Mouse (Mus musculus) cerebellum, adult 8-10 months (tissue): ENCODE data around the gene Nckap5.
"Not testable (repeated sequence)": the region's sequence is repeated elsewhere in the genome, so short reads cannot be mapped to it uniquely, and the experiment has no call there.

ENCODE experiments used
- DNase-seq: peaks from one replicate; pipeline ENCODE4 v3.0.0; 2022

The Nckap5 gene

GRCm38 (mm10) chr1:126830031-126830927 lies at the start of gene Nckap5:
Gene Nckap5 (minus strand): TSS chr1:126830799.
- peak; percentile 19 for DNase-seq

- DNase-seq, result no peak
These were observed 46.9 kb upstream of the Nckap5 start for GRCm38 (mm10) chr1:126877495-126877894.

GRCm38 (mm10) chr1:126868372-126868771 lies 37.8 kb upstream of the Nckap5 start:
- DNase-seq, result no peak

GRCm38 (mm10) chr1:126867912-126868311 lies 37.3 kb upstream of the Nckap5 start:
- no peak for DNase-seq

- peak; percentile 9 for DNase-seq
These were observed 35.0 kb upstream of the Nckap5 start for GRCm38 (mm10) chr1:126865591-126866086.

- no peak for DNase-seq
These were observed 31.2 kb upstream of the Nckap5 start for GRCm38 (mm10) chr1:126861816-126862215.

GRCm38 (mm10) chr1:126860537-126860936 lies 29.9 kb upstream of the Nckap5 start:
- DNase-seq, result no peak

GRCm38 (mm10) chr1:126849481-126849880 lies 18.9 kb upstream of the Nckap5 start:
- no peak for DNase-seq

GRCm38 (mm10) chr1:126846317-126846716 lies 15.7 kb upstream of the Nckap5 start:
- no peak for DNase-seq

- no peak for DNase-seq
These were observed 2.3 kb upstream of the Nckap5 start for GRCm38 (mm10) chr1:126832885-126833284.

GRCm38 (mm10) chr1:126829031-126829430 lies 1.6 kb downstream of the Nckap5 start:
- no peak for DNase-seq

- DNase-seq, result no peak
These were observed 5.8 kb downstream of the Nckap5 start for GRCm38 (mm10) chr1:126824841-126825240.

GRCm38 (mm10) chr1:126822246-126822645 lies 8.4 kb downstream of the Nckap5 start:
- no peak for DNase-seq

- DNase-seq, result no peak
These were observed 13.1 kb downstream of the Nckap5 start for GRCm38 (mm10) chr1:126817381-126818034.

GRCm38 (mm10) chr1:126806994-126807611 lies 23.5 kb downstream of the Nckap5 start:
- no peak for DNase-seq

- DNase-seq, result no peak
These were observed 24.1 kb downstream of the Nckap5 start for GRCm38 (mm10) chr1:126806548-126806947.

GRCm38 (mm10) chr1:126802405-126802804 lies 28.2 kb downstream of the Nckap5 start:
- no peak for DNase-seq

GRCm38 (mm10) chr1:126801706-126802105 lies 28.9 kb downstream of the Nckap5 start:
- no peak for DNase-seq

- no peak for DNase-seq
These were observed 31.2 kb downstream of the Nckap5 start for GRCm38 (mm10) chr1:126799379-126799798.

GRCm38 (mm10) chr1:126780354-126780941 lies 50.2 kb downstream of the Nckap5 start:
- DNase-seq, result not testable (repeated sequence)

- DNase-seq, result not testable (repeated sequence)
These were observed 56.7 kb downstream of the Nckap5 start for GRCm38 (mm10) chr1:126773947-126774346.

- DNase-seq, result no peak
These were observed 63.6 kb downstream of the Nckap5 start for GRCm38 (mm10) chr1:126766971-126767370.
